Mouse (Mus musculus) megakaryocyte progenitor cell, adult 5-6 weeks (primary cell): ENCODE data around the gene Erc2. TPM values are rescaled to one million over a fixed set of nuclear protein-coding genes. Genes with fewer than 3 reads are reported as not detected.

Experiments used
- ATAC-seq: replicated peaks from 2 replicates; pipeline ENCODE4 v1.8.0; 2016; ENCODE audit warnings: mild to moderate bottlenecking, moderate TSS enrichment, inconsistent platforms; ENCODE audit not compliant: poor library complexity
- total RNA-seq, 2 experiments: library from RNA; stranded (forward) in 1 of 2; stranded (reverse) in 1 of 2; fragments of 157-497, 149-512 nt in 1 of 2; fragments of 200-1000 nt in 1 of 2; gene quantifications; 2 replicates each; pipeline versions ENCODE4 v1.2.3 to v1.2.4; 2015 to 2017

The Erc2 gene
- total RNA-seq, 2 experiments from 2014 or later: not detected

DNA sequence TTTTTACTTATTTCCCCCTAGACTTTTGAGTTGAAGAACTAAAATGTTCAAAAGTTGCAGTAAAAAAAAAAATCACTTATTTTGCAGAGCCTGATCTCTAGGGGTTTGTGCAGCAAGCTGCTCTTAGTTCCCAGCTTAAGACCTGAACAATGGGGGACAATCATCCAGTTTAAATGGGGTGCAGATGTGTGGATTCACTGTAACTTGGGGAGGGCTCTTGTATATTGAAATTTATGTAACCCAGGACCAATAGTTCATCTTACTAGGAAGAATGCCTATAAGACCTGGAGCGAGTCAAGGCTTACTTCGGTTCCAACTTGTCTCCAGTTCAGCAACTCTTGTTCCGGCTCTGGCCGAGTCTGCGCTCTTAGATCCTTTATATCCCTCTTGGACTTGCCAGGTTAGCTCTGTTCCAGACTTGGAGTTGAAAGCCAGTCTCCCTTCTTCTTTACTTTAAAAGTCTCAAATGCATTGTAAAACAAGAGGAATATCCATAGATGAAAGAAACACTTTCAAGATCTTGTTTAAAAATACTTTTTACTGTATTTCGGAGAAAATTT, 136.9 kb downstream of the Erc2 start:
- ATAC-seq: no peak

- ATAC-seq: no peak
Observed at GRCm38 (mm10) chr14:27759982-27760381, 137.8 kb downstream of the Erc2 start.

GRCm38 (mm10) chr14:27775367-27775766, 153.1 kb downstream of the Erc2 start:
- no peak for ATAC-seq

GRCm38 (mm10) chr14:27778503-27778902, 156.3 kb downstream of the Erc2 start:
- ATAC-seq: no peak

DNA sequence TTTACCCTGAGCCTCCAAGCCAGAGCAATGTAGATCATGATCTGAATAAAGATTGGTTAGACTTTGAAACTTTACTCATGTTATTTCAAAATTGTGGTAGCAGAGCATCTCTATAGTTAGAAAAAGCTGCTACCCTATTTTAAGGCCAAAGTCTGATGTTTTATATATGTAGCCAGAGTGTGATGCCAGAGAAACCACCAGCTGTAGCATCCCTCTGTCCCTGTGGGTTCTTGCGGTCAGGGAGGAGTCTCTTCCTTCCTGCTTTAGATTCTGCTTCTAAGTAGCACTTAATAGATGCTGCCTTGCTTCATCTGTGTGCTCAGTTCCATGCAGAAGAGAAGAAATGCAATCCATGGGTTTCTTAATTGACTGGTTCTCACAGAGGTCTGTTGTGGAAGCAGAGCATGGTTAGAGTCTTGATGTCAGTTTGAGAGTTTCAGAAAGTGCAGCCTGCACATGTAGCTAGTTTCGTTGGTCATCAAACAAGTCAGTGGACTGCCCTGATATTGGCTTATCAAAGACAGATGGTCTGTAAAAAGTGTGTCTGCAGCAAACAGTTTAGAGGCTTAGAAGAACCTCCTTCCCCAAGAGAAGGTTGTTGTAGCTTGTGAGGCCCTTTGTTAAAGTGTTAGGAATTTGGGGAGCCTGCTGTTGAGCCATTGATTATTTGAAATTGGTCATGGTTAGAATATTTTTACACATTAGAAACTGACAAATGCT, 156.9 kb downstream of the Erc2 start:
- ATAC-seq: no peak

DNA sequence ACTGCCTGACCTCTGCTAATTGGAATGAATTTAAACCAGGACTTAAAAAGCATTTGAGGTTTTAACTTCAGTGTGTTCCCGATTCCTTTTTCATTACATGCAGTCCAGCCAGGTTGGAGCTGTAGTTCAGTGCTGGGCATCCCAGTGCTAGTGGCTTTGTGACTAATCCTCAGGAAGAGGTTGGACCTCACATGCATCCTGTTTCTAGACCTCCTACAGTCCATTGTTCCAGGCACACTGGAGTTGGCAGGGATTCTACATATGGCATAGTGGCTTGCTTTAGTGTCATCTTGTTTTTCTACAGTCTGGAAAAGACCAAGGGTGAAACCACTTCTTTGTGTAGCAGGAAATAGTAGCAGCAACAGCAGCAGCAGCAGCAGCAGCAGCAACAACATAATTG, 159.0 kb downstream of the Erc2 start:
- ATAC-seq: no peak

- ATAC-seq: no peak
Observed at GRCm38 (mm10) chr14:27784826-27785225, 162.6 kb downstream of the Erc2 start.

GRCm38 (mm10) chr14:27785562-27785961, 163.3 kb downstream of the Erc2 start:
- ATAC-seq: no peak

- ATAC-seq: peak; percentile 60
Observed at GRCm38 (mm10) chr14:27789066-27789898, 167.1 kb downstream of the Erc2 start.

- ATAC-seq: no peak
Observed at GRCm38 (mm10) chr14:27798184-27798934, 176.1 kb downstream of the Erc2 start.

DNA sequence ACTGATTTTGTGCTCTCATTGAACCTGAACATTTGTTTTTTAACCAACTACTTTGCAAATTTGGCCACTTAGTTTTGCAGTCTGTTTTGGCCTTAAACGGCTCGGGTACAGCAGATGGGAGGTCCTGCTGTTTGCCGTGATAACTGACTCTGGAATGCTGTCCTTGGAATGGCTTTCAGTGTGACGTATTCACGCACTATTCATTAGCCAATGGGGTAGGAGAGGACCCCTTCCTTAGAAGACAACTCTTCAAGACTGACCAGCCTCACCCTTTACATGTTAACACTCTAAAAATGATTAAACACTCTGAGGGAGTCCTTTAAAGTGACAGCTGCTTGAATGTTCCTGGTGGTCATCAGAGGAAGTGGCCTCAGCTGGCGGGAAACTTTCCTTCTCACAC, 178.5 kb downstream of the Erc2 start:
- no peak for ATAC-seq

DNA sequence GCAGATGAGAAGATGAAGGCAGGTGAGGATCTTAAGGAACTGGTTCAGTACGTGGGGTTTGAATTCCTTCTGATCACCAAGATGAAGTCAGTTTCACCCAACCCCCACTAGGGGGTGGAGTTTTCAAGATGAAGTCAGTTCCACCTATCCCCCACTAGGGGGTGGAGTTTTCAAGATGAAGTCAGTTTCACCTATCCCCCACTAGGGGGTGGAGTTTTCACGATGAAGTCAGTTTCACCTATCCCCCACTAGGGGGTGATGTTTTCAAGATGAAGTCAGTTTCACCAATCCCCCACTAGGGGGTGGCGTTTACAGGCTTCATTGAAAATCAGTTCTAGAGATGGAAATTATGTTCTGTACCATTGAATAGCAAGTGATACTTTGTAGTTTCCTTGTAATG, 181.7 kb downstream of the Erc2 start:
- ATAC-seq: peak; percentile 91

DNA sequence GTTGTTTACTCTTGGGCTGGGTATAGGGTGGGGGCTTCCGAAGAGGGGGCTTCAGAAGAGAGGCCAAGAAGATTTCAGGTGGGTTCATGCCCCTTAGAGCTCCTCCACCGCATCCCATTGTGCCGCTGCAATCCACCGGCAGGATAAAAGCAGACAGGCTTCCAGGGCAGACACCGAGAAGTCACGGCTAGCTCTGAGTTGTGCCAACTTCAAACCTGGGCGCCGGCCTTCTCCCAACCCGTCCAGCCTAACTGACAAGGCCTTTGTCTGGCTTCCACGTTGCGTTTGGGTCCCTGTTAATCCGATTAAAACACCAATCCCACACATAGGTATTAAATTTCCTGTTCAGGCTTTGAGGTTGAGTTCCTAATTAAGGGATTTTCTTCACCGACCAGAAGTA, 182.8 kb downstream of the Erc2 start:
- no peak for ATAC-seq

DNA sequence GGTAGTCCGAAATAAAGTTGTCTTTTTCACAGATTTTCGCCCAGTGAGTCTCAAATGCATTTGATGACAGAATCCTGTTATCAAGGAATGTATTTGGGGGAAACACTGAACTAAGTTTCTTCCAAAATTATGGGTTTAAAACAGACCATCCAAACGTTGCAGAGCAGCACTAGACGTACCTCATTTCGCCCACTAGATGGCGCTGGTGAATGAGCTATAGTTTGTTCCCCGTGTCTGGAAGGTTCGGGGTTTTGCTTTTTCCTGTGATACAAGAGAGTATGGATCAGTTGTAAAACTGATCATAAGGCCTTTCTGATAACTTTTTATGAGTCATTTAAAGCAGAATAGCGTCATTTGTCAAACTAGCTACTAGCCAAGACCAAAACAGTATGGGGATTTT, 185.9 kb downstream of the Erc2 start:
- ATAC-seq: peak; percentile 62

DNA sequence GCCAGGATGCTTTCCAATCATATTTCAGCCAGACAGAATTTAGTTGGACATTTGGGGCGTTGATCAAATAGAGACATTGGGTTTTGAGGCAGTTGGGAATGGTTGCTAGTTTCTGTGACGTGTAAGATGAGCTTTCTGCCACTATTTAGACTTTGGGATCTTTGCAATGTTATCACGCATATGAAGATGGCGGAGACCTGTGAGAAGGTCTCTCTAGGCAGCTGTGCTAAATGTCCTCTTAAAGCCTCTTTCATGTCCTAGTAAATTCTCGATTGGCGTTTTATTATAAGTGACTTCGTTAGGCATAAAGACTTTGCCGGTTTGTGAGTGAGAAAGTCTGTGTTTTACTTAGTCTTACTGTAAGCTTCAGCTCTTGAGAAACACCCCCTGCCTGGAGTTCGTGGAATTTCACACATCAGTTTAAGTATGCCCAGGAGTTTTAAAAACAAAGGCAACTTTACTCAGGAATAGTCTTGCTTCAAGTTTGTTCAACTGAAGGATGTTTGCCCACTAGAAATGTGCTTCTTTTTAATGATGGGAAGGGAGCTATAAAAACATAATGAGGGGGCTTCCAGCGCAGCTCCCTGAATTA, 186.4 kb downstream of the Erc2 start:
- no peak for ATAC-seq

DNA sequence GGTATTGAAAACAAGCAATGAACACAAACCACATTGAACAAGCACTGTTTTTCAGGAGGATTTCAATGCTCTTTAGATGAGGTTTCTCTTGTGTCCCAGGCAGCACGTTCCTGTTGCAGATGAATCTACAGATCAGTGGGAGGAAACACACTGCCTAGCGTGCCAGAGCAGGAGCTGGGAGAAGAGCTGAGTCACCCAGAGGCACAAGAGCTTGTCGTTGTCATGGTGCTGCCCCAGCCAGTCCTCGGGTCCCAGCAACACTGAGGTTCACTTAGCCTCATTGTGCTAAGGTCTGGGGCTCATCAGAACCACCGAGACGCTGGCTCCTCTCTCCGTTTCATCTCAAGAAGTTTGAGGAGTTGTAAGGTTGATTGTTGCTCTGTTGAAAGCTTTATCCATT, 188.6 kb downstream of the Erc2 start:
- no peak for ATAC-seq

DNA sequence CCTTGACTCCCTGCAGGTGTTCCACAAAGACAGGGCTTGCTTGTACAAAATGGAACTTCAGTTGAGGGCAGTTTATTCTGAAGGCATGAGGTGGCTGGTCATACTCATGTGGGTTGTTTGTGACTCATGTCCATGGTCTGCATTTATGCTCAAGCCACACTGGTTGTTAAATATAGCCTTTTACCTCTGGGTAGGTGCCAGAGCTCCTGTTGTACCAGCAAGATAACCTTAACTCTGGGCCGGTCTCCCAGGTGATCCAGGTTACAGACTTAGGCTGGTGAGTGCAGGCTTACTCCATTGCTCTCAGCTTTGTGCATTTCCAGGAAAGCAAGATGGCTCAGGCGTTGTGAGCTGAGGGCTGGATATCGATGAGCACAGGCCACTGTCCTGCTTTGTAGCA, 189.4 kb downstream of the Erc2 start:
- no peak for ATAC-seq

- ATAC-seq: 0 out of 2 replicates have a peak, but pooled peaks have one; percentile 31
Observed at GRCm38 (mm10) chr14:27815739-27816138, 193.5 kb downstream of the Erc2 start.

DNA sequence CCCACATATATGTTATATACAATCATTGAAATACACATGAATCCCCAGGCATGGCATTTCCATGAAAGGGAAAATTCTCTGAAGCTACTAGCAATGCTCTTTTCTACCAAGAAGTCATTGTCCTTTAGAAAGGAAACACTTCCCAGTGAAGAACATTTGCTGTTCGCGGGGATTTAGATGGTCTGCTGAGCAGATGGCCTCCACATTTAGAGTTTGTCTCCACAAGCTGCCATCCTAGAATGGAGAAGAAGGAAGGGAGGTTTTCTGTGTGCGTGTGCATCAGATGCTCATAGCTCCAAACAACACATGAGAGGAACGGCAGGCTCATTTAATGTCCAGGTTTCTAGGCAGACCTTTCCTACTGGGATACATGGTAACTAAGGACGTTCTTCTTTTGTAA, 196.8 kb downstream of the Erc2 start:
- no peak for ATAC-seq

DNA sequence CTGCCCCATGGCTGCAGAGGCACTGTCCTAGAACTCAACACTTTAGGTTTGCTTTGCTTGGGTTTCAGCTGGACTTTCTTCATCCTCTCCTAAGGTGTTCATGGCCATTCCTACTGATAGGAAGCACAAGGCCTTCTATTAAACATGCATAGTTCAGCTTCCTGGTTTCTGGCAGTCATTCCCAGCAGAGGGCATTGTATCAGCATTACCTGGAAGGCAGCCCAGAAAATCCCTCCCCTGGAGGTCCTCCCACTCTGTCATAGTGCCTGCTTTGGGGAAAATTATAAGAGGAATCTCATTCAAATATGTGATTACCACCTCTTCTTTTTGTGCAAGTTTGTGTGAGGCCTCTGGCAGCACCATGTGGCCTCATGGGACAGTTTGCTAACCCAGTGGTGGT, 199.6 kb downstream of the Erc2 start:
- ATAC-seq: no peak

DNA sequence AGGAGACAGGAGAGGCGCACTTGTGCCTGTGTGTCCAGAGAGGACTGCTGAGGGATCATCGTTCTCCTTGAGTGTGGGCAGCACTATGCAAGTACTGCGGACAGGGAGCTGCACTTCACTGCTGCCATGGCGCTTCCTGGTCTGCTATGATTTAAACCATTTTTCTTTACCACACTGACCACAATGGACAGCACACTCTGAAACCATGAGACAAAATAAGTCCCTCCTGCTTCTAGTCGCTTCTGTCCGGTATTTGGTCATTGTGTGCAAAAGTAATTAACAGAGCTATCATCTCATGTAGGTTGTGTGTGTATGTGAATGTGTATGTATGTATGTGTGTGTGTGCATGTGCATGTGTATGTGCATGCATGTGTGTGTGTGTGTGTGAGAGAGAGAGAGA, 200.3 kb downstream of the Erc2 start:
- ATAC-seq: no peak
